Mouse (Mus musculus) adrenal gland, adult 2 months (tissue): ENCODE results near the gene Tead3. TPM values are rescaled to one million over a fixed set of nuclear protein-coding genes. Genes with fewer than 3 reads are reported as not detected.
A peak's percentile ranks its signal among the peaks of the same experiment; 100 is the strongest.

Experiments
- DNase-seq: peaks from one replicate; pipeline ENCODE4 v3.0.0; 2021
- polyA plus RNA-seq: library from polyadenylated mRNA; depleted of rRNA; stranded (reverse); fragments of >200 nt; gene quantifications from 2 replicates; pipeline ENCODE4 v1.2.3, GENCODE M21; 2012
- total RNA-seq, 2 experiments: library from RNA; stranded (reverse); gene quantifications; 2 replicates each; pipeline ENCODE4 v1.2.3; 2021

Gene Tead3
- total and polyA plus RNA-seq, 3 experiments: 8.6 to 15.9 (median 12.5) TPM

DNA sequence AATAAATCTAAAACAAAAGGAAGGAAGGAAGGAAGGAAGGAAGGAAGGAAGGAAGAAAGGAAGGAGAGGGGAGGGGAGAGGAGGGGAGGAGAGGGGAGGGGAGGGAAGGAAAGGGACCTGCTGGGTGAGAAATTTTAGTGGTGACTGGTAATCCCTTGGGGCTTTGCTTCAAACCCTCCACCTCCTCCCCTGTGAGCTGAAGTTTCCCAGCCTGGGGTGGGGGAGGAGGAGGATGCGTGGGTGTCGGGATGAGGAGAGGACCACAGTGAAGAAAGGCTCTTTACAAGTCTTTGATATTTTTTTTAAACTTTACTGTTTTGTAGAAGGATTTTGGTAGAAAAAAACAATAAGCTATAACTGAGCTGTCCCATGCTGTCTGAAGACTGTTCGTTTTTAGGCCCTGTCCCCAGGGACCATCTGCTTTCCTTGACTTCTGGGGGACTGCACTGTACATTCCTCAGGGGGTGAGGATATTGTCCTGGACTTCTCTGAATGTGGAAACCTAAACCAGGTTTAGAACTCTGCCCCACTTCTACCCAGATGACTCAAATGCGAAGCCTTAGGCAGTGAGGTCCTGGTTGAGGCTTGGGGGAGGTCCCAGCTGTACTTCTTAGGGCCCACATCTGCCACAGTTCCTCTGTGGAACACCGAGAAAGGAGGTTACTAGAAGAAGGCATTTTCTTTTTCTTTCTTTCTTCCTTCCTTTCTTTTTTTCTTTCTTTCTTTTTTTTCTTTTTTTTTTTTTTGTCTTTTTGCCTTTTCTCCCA, 39.1 kb downstream of the Tead3 start:
- no peak for DNase-seq

DNA sequence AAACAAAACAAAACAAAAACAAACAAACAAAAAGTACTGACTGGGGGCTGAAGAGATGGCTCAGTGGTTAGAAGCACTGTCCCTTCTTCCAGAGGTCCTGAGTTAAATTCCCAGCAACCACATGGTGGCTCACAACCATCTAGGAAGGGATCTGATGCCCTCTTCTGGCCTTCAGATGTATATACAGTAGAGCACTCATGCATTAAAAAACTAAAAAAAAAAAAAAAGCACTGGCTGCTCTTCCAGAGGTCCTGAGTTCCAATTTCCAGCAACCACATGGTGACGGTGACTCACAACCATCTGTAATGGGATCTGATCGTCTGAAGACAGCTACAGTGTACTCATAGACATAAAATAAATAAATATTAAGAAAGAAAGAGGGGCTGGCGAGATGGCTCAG, 39.8 kb downstream of the Tead3 start:
- no peak for DNase-seq

DNA sequence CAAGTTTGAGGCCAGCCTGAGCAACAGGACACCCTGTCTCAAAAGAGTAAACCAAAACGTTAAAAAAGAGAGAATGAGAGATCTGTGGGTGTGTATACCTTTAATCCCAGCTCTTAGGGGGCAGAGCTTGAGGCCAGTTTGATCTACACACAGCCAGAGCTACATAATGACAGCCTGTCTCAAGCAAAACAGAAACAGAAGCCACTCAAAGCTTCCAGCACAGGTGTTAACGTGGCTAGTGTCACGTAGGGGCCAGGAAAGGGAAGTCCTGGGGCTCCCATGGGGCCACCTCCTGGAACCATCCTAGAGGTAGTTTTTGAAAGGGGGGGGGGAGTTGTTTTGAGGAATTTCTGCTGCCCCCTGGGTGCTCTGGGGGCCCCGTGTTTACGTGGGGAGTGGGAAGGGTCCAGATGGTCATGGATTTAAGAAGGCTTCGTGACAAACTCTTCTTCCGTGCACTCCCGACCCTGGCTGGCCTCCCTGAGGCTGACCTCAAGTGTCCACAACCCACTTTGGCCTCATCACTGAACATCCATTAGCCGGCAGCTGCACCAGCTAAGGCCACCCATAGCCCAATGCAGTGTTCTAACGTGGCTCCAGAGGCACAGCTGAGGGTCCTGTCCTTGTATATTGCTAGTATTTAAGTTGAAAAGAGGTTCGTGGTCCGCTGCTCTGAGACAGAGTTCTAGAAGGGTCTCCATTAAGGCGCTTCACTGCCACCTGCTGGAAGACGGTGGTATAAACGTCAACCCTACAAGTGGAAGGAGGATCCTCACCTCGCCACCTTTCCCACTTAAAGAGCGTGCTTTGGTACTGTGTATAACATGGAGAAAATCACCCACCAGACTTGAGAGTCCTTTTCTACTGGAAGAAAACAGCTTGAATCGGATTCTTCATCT, 42.1 kb downstream of the Tead3 start:
- DNase-seq: peak; percentile 84

DNA sequence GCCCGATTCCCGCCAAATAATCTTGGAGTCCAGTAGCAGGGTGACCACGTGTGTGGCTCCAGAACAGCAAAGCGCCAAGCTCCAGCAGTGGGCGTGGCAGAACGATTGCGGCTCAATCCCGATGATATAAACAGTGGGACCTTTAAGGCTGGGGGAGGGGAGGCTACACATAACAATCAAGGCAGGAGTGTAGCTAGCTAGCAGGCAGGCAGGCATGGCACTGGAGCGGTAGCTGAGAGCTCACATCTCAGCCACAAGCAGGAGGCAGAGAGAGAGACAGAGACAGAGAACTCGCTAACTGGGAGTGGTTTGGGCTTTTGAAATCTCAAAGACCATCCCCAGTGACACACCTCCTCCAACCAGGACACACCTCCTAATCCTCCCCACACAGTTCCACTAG, 45.4 kb downstream of the Tead3 start:
- DNase-seq: no peak

DNA sequence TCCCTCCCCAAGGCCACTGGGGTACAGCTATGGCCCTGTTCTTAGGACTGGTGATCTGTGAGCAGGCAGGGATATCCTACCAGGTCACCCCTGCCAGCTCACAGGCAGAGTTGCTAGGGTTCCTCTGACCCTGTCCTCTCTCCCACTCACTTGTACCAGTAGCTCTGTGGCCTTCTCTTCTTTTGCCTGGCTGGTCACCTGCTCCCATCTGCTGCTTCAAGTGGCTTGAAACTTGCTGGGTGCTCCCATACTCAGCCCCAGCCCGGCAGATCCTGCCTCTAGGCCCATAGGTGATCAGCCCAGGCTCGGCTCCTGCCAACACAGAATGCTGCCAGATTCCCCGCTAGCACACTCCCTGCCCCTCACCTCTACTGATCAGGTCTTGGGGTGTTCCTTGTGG, 49.8 kb downstream of the Tead3 start:
- DNase-seq: no peak

DNA sequence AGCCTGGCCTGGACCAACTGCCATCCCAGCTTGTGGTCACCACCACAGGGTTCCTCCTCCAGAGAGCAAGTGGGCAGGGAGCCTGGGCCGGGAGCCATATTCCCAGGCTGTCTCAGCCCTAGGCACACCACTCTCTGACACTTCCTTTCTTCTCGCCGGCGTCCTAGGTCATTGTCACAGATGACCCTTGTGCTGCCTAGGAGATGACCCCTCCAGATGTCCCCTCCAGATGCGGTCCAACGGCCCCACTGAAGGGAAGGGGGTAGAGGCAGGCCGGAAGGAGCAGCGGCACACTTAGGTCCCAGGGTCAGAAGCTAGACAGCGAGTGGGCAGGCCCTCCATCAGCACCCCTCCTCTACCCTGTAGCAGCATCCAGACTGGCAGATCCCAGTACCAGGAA, 50.3 kb downstream of the Tead3 start:
- DNase-seq: no peak

DNA sequence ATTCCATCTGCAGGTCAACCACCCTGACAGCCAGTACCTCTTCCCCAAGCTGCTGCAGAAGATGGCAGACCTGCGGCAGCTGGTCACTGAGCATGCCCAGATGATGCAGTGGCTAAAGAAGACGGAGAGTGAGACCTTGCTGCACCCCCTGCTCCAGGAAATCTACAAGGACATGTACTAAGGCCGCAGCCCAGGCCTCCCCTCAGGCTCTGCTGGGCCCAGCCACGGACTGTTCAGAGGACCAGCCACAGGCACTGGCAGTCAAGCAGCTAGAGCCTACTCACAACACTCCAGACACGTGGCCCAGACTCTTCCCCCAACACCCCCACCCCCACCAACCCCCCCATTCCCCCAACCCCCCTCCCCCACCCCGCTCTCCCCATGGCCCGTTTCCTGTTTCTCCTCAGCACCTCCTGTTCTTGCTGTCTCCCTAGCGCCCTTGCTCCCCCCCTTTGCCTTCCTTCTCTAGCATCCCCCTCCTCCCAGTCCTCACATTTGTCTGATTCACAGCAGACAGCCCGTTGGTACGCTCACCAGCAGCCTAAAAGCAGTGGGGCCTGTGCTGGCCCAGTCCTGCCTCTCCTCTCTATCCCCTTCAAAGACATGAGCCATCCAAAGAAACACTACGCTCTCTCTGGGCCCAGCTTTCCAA, 50.8 kb downstream of the Tead3 start:
- DNase-seq: no peak

DNA sequence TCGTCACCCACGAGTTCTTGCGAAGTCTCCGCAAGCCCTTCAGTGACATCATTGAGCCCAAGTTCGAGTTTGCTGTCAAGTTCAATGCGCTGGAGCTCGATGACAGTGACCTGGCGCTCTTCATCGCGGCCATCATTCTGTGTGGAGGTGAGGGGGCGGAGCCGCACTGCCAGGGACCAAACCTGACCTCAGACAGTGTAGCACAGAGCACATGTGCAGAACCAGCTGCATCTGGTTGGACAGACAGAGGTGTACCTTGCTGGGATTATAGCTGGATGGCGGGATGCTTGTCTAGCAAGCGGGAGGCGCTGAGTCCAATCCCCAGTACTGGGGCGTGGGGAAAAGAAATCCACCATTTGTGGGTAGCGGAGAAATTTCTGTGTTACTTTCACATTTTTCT, 51.7 kb downstream of the Tead3 start:
- no peak for DNase-seq

DNA sequence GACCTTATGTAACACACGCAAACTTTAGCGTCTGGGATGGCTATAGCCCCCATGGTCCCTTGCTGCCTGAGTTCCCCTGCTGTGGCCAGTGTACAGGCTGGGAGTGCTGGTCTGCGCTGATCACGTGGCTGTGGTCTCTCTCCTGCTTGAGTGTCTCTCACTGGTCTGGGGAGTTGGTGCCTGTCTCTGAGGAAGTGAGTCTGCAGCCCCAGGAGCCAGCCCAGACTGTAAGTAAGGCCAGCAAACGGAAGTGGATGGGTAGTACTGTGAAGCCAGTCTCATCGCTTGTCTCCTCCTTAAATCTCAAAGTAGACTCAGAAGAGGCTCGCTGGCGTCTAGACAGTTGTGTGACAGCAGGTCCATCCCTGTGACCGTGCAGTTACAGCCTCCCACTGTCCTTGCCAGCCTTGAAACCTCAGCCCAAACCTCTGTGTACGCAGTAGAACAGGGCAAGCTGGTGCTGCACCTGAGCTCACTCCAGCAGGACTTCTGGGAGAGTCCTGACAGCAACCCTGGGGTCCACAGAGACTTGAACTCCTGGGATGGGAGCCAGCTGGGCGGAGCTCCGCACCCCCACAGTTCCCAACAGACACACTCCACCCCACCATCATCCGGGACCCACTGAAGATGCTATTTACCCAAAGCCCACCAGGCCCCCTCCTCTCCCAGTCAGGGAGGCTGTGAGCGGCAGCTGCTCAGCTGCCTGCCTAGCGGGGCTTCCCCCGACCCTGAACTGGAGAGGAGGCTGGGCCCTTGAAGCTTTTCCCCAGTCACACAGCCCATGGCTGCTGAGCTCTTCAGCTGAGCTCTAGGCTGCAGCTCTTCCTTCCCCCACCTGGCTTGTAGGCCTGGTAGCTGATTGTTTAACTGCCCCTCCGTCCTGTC, 55.9 kb downstream of the Tead3 start:
- no peak for DNase-seq

DNA sequence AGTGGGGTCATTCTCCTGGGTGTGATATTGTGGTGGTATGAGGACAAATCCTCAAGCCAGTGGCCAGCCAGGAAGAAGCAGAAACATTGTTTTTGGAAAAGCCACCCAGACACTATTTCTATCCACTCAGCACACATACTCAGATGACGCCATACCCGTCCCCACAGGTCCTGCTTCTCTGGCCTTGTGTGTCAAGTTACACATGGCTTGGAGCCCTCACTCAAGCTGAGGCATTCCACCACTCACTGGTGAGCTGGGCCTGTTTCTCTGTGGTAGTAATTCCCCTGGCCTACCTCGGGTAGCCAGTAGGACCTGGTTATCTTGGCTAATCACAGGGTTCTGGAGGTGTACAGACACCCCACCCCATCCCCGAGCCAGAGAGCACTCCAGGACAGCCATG, 56.9 kb downstream of the Tead3 start:
- no peak for DNase-seq

DNA sequence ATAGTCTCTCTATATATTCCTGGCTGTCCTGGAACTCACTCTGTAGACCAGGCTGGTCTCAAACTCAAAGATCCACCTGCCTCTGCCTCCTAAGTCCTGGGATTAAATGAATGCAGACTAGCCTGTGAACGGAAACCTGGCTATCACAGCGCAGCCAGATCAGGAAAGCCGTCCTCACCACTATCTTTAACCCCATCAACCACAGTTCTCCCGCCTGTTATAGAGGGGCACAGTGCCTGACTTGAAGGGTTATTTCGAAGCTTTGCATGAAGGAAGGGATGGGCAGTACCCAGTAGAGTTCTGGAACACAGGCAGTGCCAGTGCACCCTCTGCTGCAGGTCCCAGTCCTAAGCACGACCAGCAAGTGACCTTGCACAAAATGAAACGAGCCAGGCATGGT, 59.3 kb downstream of the Tead3 start:
- DNase-seq: no peak

DNA sequence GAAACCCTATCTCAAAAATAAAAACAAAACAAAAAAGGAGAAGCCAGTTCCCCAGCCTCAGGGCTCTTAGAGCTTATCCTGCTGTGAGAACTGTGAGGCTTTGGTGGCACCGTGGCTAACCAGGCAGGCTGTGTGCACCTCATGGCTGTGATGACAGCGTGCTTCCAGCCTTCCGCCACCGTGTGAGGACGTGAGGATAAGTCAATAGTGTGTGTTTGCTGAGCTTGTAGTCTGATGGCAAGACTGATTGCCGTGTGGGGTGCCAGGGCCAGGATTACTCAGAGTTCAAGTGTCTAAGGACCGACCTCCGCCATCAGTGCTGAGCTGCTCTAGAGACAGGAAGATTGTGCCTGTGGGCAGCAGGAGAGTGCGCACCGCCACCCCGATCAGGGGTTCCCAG, 59.9 kb downstream of the Tead3 start:
- DNase-seq: peak; percentile 52

DNA sequence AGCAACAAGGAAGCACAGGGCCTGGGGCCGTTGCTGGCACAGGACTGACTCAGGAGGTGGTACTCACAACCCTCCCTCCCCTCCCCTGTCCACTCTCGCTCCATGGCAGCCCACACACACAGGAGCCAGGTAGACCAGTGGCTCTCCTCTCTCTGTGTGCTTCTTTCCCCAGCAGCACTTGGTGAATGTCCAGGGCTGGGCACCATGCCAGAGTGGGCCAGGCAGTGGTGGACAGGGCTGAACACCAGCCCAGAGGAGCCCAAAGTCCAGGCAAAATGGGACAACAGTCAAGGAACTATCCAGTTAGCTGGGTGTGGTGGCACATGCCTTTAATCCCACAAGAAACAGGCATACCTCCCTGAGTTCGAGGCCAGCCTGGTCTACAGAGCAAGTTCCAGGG, 60.4 kb downstream of the Tead3 start:
- DNase-seq: peak; percentile 92

DNA sequence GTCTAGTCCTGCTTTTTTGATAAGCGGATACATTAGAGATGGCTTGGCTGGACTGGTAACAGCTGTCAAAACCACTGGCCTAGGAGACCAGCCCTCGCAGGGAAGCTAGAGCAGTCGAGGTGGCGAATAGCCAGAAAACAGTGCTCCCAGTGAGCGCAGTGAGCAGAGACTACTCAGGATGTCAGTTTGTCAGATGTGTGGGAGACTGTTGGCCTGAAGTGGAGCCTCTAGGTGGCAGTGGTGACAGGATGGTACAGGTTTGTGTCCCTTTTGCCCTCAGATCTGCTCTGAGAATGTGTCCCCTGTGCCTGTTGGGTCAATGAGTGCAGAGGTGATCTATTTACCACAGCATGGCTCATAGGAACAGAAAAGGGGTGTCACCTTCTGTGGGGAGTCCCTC, 62.6 kb downstream of the Tead3 start:
- DNase-seq: no peak

DNA sequence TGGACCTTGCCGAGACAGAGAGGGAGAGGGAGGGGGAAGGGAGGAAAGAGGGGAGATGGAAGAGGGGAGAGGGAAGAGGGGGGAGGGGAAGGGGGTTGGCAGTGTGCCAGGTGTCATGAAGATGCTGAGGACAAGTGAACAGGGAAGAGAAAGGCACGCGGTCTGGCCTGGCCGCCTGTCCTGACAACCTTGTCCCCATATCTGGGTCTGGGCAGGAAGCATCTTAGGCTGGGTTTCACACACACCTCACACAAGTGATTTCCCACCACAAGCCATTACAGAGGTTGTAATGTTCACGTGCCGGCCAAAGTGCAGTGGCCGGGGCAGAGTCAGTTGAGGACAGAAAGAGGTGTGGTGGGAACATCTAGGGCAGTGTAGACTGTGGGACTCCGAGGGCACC, 63.0 kb downstream of the Tead3 start:
- DNase-seq: no peak

DNA sequence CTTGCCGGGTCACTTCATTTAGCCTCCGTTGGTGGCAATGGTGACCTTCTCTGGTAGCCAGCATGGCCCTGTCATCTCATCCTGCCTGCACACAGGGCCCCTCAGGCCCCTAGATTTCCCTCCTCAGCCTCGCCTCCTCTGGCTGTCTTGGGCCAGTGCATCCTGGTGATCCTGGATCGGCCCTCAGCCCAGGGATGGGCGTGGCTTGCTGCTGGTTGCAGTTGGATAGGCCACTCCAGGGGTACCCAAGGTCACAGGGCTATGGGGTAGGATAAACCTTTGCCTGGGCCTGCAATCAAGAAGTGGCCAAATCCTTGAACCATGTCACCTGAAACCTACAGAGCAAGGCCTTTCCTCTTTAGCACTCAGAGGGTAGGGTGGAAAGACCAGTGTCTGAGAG, 63.7 kb downstream of the Tead3 start:
- DNase-seq: no peak

DNA sequence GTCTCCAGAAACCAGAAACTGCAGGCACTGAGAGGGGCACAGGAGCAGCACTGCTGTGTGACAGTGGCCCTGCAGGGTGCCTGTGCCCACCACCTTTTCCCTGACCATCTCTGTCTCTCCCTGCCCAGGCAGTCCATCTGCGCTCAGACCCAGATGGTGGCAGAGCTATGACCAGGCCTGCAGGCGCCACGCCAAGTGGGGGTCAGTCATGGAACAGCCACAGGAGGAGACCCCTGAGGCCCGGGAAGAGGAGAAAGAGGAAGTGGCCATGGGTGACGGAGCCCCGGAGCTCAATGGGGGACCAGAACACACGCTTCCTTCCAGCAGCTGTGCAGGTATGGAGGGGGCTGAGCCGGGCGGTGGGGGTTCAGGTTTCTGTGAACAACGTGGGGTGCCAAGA, 64.5 kb downstream of the Tead3 start:
- DNase-seq: no peak

DNA sequence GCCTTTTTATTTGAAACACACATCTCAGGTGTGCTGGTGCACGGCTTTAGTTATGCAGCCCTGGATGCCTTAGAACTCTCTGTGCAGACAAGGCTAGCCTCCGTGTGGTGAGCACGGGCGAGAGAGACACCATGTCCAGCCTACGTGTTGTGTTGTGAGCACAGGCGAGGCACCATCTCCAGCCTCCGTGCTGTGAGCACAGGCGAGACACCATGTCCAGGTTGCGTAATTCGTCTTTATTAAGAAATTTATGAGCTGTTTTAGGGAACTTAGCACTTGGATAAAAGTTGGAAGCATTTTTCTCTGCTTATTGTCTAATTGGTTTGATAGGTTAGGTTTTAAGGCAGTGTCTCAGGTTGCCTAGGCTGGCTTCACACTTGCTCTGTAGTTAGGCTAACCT, 67.4 kb downstream of the Tead3 start:
- DNase-seq: no peak

DNA sequence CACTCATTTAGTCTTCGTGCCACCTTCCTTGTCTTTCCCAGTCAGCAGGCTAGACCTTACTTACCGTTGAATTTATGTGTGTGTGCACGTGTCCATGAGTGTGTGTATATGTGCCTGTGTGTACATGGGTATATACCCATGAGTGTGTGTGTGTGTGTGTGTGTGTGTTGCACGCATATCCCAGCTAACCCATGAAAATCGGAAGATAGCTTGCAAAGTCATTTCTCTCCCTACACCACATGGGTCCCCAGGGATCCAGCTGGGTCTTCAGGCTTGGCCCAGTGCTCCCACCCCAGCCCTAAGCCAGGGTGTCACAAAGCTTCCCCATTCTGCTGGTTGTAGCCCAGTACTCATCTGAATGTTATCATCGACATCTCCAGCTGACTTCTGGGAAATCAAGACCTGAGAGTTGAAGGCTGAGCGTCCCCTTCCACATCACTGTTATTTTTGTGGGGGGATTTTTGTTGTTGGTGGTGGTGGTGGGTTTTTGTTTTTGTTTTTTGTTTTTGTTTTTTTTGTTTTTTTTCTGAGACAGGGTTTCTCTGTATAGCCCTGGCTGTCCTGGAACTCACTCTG, 68.7 kb downstream of the Tead3 start:
- no peak for DNase-seq
